ENCODE assay signal across 8 mouse cellular contexts in genomic region chr7:73552054-73552750, GRCm38 (mm10). TPM values are rescaled to one million over a fixed set of nuclear protein-coding genes. Genes with fewer than 3 reads are reported as not detected.
DNase-seq lines count a peak whose midpoint lies in the region; ATAC-seq and TF ChIP-seq lines count a peak whose summit lies in the region.

No protein-coding gene starts in this region.

- no peak for TF ChIP-seq POLR2A in limb, embryonic 14.5 days (IDR thresholded peaks at IDR 0.05; ENCODE audit: borderline replicate concordance, extremely low read depth, insufficient read depth, insufficient read length)

- H3K4me3 ChIP-seq in forebrain, embryonic 12.5 days (replicated peaks), result peak overlapping the region; percentile 20; the same call in 1 of the 2 replicates
- H3K4me3 ChIP-seq in limb, embryonic 14.5 days (replicated peaks; ENCODE audit: low read length), result peak overlapping the region; percentile 15; the same call in 1 of the 2 replicates

- peak; percentile 2 for DNase-seq in thymus, postnatal 25 days
- no peak for DNase-seq in thymus, postnatal 36 days
- no peak for DNase-seq in limb, embryonic 14.5 days (ENCODE audit: low spot score)
- no peak for DNase-seq in layer of hippocampus, adult 18-20 months (ENCODE audit: low spot score in 2 of 2)
- no peak for DNase-seq in spleen, postnatal 36 days (ENCODE audit: low spot score in 2 of 2)
- DNase-seq in embryo, embryonic 10.5 days (ENCODE audit: low spot score), result no peak

- no peaks in the 10 kb centered on the region for H3K27me3 ChIP-seq in forebrain, embryonic 12.5 days
- H3K27me3 ChIP-seq in limb, embryonic 14.5 days (ENCODE audit: control insufficient read depth, insufficient read depth, low read length), result no peaks in the 10 kb centered on the region

- 85% methylated on average over 7 of the region's 7 CpGs for WGBS in forebrain, embryonic 12.5 days
- WGBS in limb, embryonic 14.5 days, result 71% methylated on average over 7 of the region's 7 CpGs

- H3K9me3 ChIP-seq in forebrain, embryonic 12.5 days, result no peaks in the 10 kb centered on the region
- no peaks in the 10 kb centered on the region for H3K9me3 ChIP-seq in limb, embryonic 14.5 days (ENCODE audit: control insufficient read depth, low read length)

- no peak overlapping the region for H3K9ac ChIP-seq in forebrain, embryonic 12.5 days
- peak overlapping the region; percentile 22 for H3K9ac ChIP-seq in limb, embryonic 14.5 days (ENCODE audit: low read depth, low read length, severe bottlenecking)

- no peak overlapping the region for H3K27ac ChIP-seq in forebrain, embryonic 12.5 days
- H3K27ac ChIP-seq in limb, embryonic 14.5 days (replicated peaks; ENCODE audit: low read depth, low read length), result no peak overlapping the region

- no peak for ATAC-seq in forebrain, embryonic 12.5 days (ENCODE audit: low FRiP score)
- no peak for ATAC-seq in limb, embryonic 14.5 days (ENCODE audit: low FRiP score, low read depth)
- peak; percentile 23; the same call in 1 of the 2 replicates for ATAC-seq in neutrophil, adult 5-6 weeks (ENCODE audit: extremely low read depth, insufficient number of reproducible peaks, low FRiP score, poor library complexity, severe bottlenecking)

- peak overlapping the region; percentile 41 for H3K4me2 ChIP-seq in forebrain, embryonic 12.5 days
- H3K4me2 ChIP-seq in limb, embryonic 14.5 days (replicated peaks; ENCODE audit: low read depth, low read length, severe bottlenecking), result peak overlapping the region; percentile 29

- H3K36me3 ChIP-seq in forebrain, embryonic 12.5 days (replicated peaks), result peaks cover 29% of the 10 kb centered on the region
- H3K36me3 ChIP-seq in limb, embryonic 14.5 days (ENCODE audit: control insufficient read depth, insufficient read depth, low read length), result peaks cover 32% of the 10 kb centered on the region

- peaks cover 16% of the 10 kb centered on the region for H3K4me1 ChIP-seq in forebrain, embryonic 12.5 days
- H3K4me1 ChIP-seq in limb, embryonic 14.5 days (ENCODE audit: control insufficient read depth, insufficient read depth, low read length), result peaks cover 6% of the 10 kb centered on the region; the same call in 1 of the 2 replicates

RNA-seq across cellular contexts. Expression of gene Chd2, which starts 10.6 kb away (rescaled TPM):
- polyA plus RNA-seq in forebrain, embryonic 12.5 days (2016; fragmentation: Nextera tagmentation; extraction: Ambion mirVana), result 69.4 and 78.8 TPM in 2 replicates
- 55.6 and 61.7 TPM in 2 replicates for polyA plus RNA-seq in limb, embryonic 14.5 days (2012; rRNA removed)
- 56.5 and 65.4 TPM in 2 replicates for polyA plus RNA-seq in limb, embryonic 14.5 days (2014; fragmentation: Nextera tagmentation; extraction: Ambion mirVana)
- 492 and 505 TPM in 2 replicates for total RNA-seq in neutrophil, adult 5-6 weeks (2017)
- 10 to 100 TPM; 50.7 to 55.7 TPM for total RNA-seq in layer of hippocampus, adult 18-20 months (2021)
